Mouse (Mus musculus) kidney, adult 18-20 months (tissue): ENCODE data around the gene Zfp61.

Experiments used
- DNase-seq: peaks from one replicate; pipeline ENCODE4 v3.0.0; 2021

Gene Zfp61

GRCm38 (mm10) chr7:24254633-24255474 is 46.2 kb downstream of the Zfp61 start, which contains the start of gene Zfp108:
Gene Zfp108 (plus strand): TSS chr7:24254794.
- peak; percentile 87 for DNase-seq

- peak; percentile 9 for DNase-seq
Measured at GRCm38 (mm10) chr7:24253779-24254615, 47.0 kb downstream of the Zfp61 start.
